ENCODE assay signal across 10 mouse cellular contexts in the genomic region with DNA sequence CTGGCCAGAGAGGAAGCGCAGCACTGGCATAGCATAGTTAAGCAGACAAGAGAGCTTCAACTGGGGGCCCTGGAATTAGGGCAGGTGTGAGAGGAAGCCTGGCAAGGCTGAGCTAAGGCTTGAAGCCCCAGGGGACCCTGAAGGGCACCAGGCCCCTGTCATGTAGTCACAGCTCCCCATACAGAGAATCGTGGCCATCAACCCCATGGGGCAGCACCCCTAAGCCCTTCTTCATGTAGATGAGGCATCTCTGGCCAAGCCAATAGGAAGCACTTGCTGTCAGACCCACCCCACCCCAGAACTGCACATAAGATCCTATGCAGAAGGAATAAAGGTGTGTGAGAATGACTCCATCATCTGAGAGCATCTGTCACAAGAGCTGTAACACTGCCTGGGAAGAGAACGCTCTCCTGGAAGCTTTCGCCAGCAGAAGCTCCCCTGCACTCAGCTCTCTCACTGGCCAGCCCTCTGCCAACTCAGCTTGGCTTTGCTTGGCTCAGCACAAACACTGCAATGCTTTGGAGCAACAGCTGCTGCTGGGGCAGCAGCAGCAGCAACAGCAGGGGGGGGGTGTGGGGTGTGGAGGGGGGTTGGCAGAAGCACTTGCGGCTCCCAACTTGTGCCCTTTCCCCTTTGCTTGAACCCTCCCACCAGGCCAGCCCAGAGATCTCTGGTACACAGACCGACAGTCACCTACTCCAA. TPM values are rescaled to one million over a fixed set of nuclear protein-coding genes. Genes with fewer than 3 reads are reported as not detected.
A peak's percentile ranks its signal among the peaks of the same experiment; 100 is the strongest.
DNase-seq lines count a peak whose midpoint lies in the region; ATAC-seq and TF ChIP-seq lines count a peak whose summit lies in the region.
"Had no signal": no experiment of that assay in that cellular context is flagged by ENCODE, and none has a peak within 500 bp of the region (broad histone marks: within the 10 kb centered on the region; RNA-seq: fewer than 3 reads in every experiment).

No protein-coding gene starts in this region.

- no peak for TF ChIP-seq POLR2A in limb, embryonic 14.5 days (IDR thresholded peaks at IDR 0.05; ENCODE audit: borderline replicate concordance, extremely low read depth, insufficient read depth, insufficient read length)

- WGBS in limb, embryonic 14.5 days = 59% methylated on average over 6 of the region's 6 CpGs

- no peak for ATAC-seq in limb, embryonic 14.5 days (ENCODE audit: low FRiP score, low read depth)

- H3K27ac ChIP-seq in limb, embryonic 14.5 days (replicated peaks; ENCODE audit: low read depth, low read length) = no peak overlapping the region
- H3K27ac ChIP-seq: limb, embryonic 13.5 days had no signal

- no peak overlapping the region for H3K9ac ChIP-seq in limb, embryonic 14.5 days (ENCODE audit: low read depth, low read length, severe bottlenecking)
- H3K9ac ChIP-seq: limb, embryonic 13.5 days had no signal

- peaks cover 23% of the 10 kb centered on the region for H3K4me1 ChIP-seq in limb, embryonic 14.5 days (ENCODE audit: control insufficient read depth, insufficient read depth, low read length)

- H3K4me2 ChIP-seq in limb, embryonic 14.5 days (replicated peaks; ENCODE audit: low read depth, low read length, severe bottlenecking) = no peak overlapping the region
- H3K4me2 ChIP-seq: limb, embryonic 13.5 days had no signal

- DNase-seq in cerebellum, postnatal 10 days = peak; percentile 54 to 74
- DNase-seq in cerebellum, adult 11 months = no peak
- DNase-seq in kidney, postnatal 25 days = peak; percentile 23 to 51
- DNase-seq in kidney, postnatal 14 days = no peak
- peak; percentile 54 to 55 for DNase-seq in right cerebral cortex, postnatal 10 days (ENCODE audit: low spot score in 2 of 2)
- DNase-seq in right cerebral cortex, postnatal 4 days = no peak
- DNase-seq in limb, embryonic 14.5 days (ENCODE audit: low spot score) = peak; percentile 13
- no peak for DNase-seq in adrenal gland, postnatal 36 days
- DNase-seq: right cerebral cortex, postnatal 25 days had no signal

- H3K27me3 ChIP-seq in limb, embryonic 14.5 days (ENCODE audit: control insufficient read depth, insufficient read depth, low read length) = no peaks in the 10 kb centered on the region
- H3K27me3 ChIP-seq: limb, embryonic 13.5 days had no signal

- H3K9me3 ChIP-seq in limb, embryonic 14.5 days (ENCODE audit: control insufficient read depth, low read length) = no peaks in the 10 kb centered on the region
- H3K9me3 ChIP-seq: limb, embryonic 13.5 days had no signal

- no peaks in the 10 kb centered on the region for H3K36me3 ChIP-seq in limb, embryonic 14.5 days (ENCODE audit: control insufficient read depth, insufficient read depth, low read length)
- H3K36me3 ChIP-seq: limb, embryonic 13.5 days had no signal

- no peak overlapping the region for H3K4me3 ChIP-seq in limb, embryonic 14.5 days (replicated peaks; ENCODE audit: low read length)
- H3K4me3 ChIP-seq: limb, embryonic 13.5 days had no signal

RNA-seq across cellular contexts. Expression of gene Stxbp3, which starts 11.8 kb away (rescaled TPM):
- 23.5 and 28.4 TPM in 2 replicates for polyA plus RNA-seq in limb, embryonic 14.5 days (2012; rRNA removed)
- 33.0 and 38.1 TPM in 2 replicates for polyA plus RNA-seq in limb, embryonic 14.5 days (2014; fragmentation: Nextera tagmentation; extraction: Ambion mirVana)
- 10 to 100 TPM; 48.9 to 61.5 TPM for total RNA-seq in adrenal gland, postnatal 36 days (2021)

RNA-seq across cellular contexts. Expression of gene Fndc7, which starts 37.7 kb away (rescaled TPM):
- polyA plus RNA-seq in limb, embryonic 14.5 days (2012; rRNA removed) = 0.17 and 0.35 TPM in 2 replicates
- polyA plus RNA-seq in limb, embryonic 14.5 days (2014; fragmentation: Nextera tagmentation; extraction: Ambion mirVana) = 0.23 and 0.25 TPM in 2 replicates
- total RNA-seq in adrenal gland, postnatal 36 days (2021) = under 1 TPM; 0.17 to 0.40 TPM

RNA-seq across cellular contexts. Expression of gene Prpf38b, which starts 59.4 kb away (rescaled TPM):
- polyA plus RNA-seq in limb, embryonic 14.5 days (2012; rRNA removed) = 95.1 and 110 TPM in 2 replicates
- polyA plus RNA-seq in limb, embryonic 14.5 days (2014; fragmentation: Nextera tagmentation; extraction: Ambion mirVana) = 58.9 and 72.4 TPM in 2 replicates
- total RNA-seq in adrenal gland, postnatal 36 days (2021) = 10 to 100 TPM; 42.2 to 64.7 TPM

Comparison
In these comparisons a context has a peak if more than half of its experiments do, and no peak if none do; other contexts are left out.
1. DNase-seq: peak in cerebellum, postnatal 10 days (2 of 2), kidney, postnatal 25 days (2 of 2), right cerebral cortex, postnatal 10 days (2 of 2) and limb, embryonic 14.5 days (single experiment); none in cerebellum, adult 11 months (single experiment), kidney, postnatal 14 days (single experiment), right cerebral cortex, postnatal 4 days (single experiment) and adrenal gland, postnatal 36 days (0 of 2).